Mouse (Mus musculus): ENCODE data around the gene Tmpo.

Tmpo gene

DNA sequence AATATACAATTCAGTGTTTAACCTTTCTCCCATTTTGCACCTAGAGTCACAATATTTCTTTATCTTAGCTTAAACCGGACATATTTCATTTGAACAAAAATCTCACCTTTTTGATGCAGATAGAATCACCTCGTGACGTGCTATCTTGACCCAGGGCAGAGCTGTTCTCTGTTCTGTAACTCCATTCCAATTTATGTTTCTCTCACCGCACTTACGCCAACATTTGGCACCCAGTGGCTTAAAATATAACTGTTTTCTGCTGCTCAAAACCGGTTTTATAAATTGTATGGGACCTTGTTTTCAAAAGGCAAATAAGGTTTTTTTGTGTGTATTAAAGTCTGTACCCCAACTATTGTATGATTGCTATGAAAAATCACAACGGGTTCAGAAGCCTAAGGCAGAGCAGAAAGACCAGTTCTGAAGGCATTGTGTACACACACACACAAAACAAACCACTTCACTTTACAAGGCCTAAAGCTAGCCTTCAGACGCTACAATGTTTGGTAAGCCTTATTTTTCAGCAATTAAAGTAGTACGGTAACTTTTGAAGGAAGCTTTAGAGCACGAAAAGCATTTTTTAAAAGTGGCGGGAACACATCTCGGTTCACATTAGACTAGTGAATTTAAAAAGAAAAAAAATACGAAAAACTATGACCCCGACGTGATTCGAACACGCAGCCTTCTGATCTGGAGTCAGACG is at the start of gene Tmpo:
TSS of gene Tmpo (minus strand) at position 555 of the 700 bp plus-strand sequence.
- no peak for DNase-seq

- peak in 1 of 2 experiments; percentile 24 for DNase-seq
These were observed 49.3 kb upstream of the Tmpo start for GRCm38 (mm10) chr10:91230400-91230799.

DNA sequence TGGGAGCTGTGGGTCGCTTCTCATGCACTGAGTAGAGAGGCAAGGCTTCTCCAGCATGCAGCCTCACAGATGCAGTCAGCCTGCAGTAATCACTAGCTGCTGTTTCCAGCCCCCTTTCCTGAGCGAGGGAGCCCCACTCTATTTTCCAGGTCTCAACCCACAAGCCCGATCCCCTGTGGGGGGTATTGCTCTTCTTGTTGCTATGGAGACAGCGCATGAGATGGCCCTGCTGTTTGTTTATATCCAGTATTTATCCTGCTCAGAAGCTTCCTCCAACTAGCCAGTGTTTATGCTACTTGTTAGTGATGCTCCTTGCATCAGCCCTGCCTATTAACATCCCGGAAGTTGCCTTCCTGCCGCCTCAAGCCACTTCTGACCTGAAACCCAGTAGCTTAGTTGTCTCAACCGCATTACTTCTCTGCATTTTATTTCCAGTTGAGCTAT is 48.4 kb upstream of the Tmpo start:
- DNase-seq = no peak

GRCm38 (mm10) chr10:91228924-91229517 is 47.9 kb upstream of the Tmpo start:
- DNase-seq = no peak

DNA sequence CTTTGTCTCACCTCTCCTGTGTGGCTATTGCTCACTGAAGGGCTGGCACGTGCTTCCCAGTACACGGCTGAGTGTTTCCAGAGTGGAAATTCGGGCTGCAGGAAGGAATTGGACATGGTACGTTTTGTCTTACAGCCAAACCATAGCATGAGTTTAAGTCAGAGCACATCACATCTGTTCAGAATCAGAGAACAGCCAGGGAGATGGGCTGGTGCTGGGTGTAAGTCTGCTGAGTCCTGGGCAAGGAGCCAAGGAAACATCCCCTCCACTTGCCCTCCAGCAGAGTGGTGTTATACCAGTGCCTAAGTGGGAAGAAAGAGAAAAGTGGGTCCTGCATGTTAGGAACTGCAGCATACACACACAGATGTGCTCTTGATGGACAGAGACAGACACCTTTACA is 45.9 kb upstream of the Tmpo start:
- DNase-seq = no peak

- DNase-seq = peak; percentile 6 to 19
These were observed 41.5 kb upstream of the Tmpo start for GRCm38 (mm10) chr10:91222398-91223236.

- DNase-seq = no peak
These were observed 28.0 kb upstream of the Tmpo start for GRCm38 (mm10) chr10:91208899-91209667.

- no peak for DNase-seq
These were observed 27.3 kb upstream of the Tmpo start for GRCm38 (mm10) chr10:91208461-91208860.

DNA sequence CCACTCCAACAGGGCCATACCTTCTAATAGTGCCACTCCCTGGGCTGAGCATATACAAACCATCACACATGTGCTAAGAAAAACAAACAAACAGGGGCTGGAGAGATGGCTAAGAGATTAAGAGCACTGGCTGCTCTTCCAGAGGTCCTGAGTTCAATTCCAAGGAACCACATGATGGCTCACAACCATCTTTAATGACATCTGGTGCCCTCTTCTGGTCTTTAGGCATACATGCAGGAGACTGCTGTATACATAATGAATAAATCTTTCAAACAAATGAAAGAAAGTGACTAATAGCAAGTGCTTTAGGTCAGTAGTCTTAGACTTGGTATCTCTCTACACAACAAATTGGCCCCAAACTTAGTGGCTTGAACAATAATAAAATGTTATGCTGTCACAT is 26.2 kb upstream of the Tmpo start:
- DNase-seq = no peak

GRCm38 (mm10) chr10:91205632-91206031 is 24.5 kb upstream of the Tmpo start:
- DNase-seq = no peak

GRCm38 (mm10) chr10:91200581-91200980 is 19.5 kb upstream of the Tmpo start:
- DNase-seq = no peak

GRCm38 (mm10) chr10:91199238-91199780 is 18.2 kb upstream of the Tmpo start:
- DNase-seq = no peak

DNA sequence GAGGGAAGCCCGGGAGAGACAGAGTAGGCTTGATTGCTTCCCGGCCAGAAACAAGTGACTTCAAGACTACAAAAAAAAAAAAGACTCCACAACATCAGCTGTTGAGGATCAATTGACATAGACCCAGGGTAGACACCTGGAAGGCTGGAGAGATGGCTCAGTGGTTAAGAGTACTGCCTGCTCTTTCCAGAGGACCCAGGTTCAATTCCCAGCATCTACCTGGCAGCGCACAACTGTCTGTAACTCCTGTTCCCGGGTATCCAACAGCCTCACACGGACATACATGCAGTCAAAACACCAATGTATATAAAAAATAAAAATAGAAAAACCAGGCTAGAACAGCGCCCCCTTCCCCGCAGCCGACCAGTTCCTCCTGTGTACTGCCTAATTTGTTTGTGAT is 16.6 kb upstream of the Tmpo start:
- no peak for DNase-seq

- no peak for DNase-seq
These were observed 15.7 kb upstream of the Tmpo start for GRCm38 (mm10) chr10:91196778-91197177.

DNA sequence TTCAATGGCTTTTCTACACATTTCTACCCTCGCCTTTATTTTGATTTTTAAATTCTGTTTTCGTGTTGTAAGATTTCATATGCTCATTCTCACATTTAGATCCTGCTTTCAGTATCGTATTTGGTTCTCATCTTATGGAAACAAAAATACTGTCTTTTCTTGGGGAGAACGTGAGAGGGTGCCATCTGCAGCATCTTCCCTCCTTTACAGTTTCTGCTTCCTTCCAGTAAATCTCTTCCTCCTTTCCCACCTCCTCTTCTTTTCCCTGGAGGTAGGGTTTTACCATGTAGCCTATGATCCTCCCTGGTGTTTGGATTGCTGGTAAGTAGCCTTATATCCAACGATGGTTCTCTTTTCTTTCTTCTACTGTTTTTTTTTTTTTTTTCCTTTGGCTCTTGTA is 14.6 kb upstream of the Tmpo start:
- no peak for DNase-seq

- no peak for DNase-seq
These were observed 14.0 kb upstream of the Tmpo start for GRCm38 (mm10) chr10:91195091-91195490.

DNA sequence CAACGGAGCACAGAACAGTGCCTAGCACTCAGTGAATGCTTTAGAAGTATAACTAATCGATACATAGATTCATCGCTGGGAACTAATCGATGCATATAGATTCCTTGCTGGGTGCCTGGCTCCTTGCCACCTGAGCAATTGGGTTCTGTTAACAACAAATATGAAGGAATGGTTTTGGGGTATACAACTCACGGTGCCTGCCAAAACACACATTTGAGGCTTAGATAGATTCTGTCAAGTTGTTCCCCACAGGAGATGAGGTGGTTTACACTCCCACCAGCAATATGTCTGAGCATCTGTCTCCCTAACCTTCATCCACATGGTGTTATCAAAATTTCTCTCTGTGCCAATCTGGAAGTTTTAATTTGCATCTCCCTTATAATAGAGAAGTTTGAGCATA is 10.7 kb upstream of the Tmpo start:
- DNase-seq = no peak

DNA sequence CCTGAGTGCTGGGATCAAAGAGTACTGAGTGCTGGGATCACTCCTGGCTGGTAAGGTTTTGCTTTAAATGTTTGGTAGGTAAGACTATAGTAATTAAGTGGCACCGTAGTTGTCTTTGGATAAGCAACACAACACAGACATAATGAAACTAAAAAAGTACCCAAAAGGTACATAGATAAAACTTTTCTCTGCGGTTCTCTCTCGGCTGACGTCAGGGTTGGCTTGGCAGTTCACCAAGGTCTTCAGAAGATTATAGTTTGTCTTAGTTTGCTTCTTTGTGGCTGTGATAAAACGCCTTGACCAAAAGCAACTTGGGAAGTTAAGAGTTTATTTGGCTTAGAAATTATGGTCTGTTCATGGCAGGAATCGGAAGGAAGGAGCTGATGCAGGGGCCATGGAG is 8.4 kb upstream of the Tmpo start:
- no peak for DNase-seq

GRCm38 (mm10) chr10:91188684-91189287 is 7.7 kb upstream of the Tmpo start:
- no peak for DNase-seq

DNA sequence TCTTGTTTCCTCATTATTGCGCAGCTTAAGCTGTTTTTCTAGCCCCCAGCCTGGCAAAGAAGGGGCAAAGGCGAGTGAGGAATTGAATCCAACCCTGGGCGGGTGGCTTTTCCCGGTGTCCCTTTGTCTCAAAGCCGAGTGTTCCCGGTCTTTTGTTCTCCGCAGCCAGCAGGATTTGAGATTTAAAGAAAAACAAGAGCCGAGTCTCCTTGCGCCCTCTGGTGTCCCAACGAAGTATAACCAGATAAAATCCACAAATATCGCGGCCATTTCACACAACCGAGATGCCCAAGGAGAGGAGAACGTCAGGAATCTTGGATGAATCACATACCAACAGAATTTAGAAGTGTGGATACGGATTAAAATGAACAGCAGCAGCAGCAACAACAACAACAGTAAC is 6.8 kb upstream of the Tmpo start:
- DNase-seq = peak; percentile 86 to 87

DNA sequence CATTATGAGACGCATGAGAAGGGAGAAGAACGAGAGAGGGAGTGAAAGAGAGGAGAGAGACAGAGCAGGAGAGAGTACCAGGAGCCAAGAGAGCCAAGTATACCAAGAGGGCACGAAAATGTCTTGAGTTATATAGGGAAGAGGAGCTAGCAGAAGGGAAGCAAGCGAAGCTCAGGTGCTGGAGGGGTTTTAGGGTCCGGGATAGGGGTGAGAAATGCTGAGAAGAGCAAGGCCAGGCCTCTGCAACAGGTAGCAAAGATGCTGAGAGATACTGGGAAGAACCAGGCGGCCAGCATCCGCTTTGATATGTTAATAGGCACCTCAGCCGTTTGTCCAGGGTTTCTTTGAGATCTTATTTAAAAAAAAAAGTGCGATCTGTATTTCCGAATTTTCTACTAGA is 6.2 kb upstream of the Tmpo start:
- DNase-seq = peak in 1 of 2 experiments; percentile 29

DNA sequence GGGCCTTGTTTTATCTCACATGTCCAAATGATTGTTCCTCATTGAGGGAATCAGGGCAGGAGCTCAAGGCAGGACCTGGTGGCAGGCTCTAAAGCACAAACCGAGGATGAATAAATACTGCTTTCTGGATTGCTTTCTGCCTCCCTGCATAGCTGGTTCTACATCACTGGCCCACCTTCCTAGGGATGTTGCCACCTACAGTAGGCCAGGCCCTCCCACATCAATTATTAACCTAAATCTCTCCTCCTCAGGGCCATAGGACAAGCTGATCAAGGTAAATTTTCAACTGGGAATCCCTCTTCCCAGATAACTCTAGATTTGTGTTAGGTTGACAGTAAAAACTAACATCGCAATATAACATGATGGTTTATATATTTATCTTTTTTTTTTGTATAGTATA is 4.6 kb upstream of the Tmpo start:
- peak; percentile 34 to 79 for DNase-seq

All from kidney, postnatal 36 days (tissue).